Mouse (Mus musculus): ENCODE results near the gene Gucy1b1. TPM values are rescaled to one million over a fixed set of nuclear protein-coding genes. Genes with fewer than 3 reads are reported as not detected.

Gene Gucy1b1
- polyA plus RNA-seq (2012; ENCODE audit: low replicate concordance) = 0.35 TPM in 1 of 2 replicates, not detected in the other

DNA sequence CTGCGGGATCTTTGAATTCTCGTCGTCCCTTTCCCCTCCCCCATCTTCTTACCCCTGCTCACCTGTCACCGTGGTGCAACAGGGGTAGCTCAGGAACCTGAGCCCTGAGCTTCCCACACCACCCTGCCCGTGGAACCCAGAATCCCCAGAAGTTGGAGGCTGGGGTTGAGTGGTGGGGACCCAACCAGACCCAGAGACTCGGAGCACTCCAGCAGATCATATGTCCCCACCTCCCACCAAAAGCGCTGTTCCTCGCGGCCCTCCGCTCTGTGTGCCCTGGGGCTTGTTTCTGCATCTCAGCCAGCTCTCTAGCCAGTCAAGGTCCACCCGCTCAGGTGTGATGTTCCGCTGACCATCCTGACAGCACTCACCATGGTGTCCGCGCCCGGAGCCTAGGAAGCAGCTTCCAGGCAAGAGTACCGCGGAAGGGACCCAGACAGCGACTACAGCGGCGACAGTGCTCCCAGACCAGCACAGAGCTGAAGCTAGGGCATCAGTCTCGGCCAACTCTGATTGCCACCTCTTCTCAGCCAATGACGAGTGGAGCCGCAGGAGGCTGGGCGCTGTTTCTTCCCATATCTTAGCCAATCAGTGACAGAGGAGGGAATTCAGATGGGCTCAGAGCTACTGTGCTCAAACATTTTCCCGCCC, at the start of gene Gucy1b1:
TSS of gene Gucy1b1 (minus strand) at position 489 of the 651 bp plus-strand sequence.

Other genes starting within 250 kb of the Gucy1b1 start
- gene Ctso, start 142.1 kb downstream of the Gucy1b1 start, polyA plus RNA-seq (2012; ENCODE audit: low replicate concordance) = 49.4 and 71.8 TPM in 2 replicates
- not detected in 2 replicates for gene Tdo2, start 98.5 kb downstream of the Gucy1b1 start, polyA plus RNA-seq (2012; ENCODE audit: low replicate concordance)
- gene Asic5, start 92.4 kb downstream of the Gucy1b1 start, polyA plus RNA-seq (2012; ENCODE audit: low replicate concordance) = not detected in 2 replicates
- gene Gucy1a1, start 71.1 kb upstream of the Gucy1b1 start, polyA plus RNA-seq (2012; ENCODE audit: low replicate concordance) = 0.12 and 0.36 TPM in 2 replicates

All from hematopoietic multipotent progenitor cell, adult 10-12 weeks (in vitro differentiated cells).